Mouse (Mus musculus) midbrain, postnatal 0 days (tissue): ENCODE data around the gene Wif1. TPM values are rescaled to one million over a fixed set of nuclear protein-coding genes. Genes with fewer than 3 reads are reported as not detected.

Experiments used
- ATAC-seq: fragments of 200-750 bp; cut with Nextera tagmentation; 2 replicates; pipeline ENCODE4 v1.8.0; 2017; ENCODE audit warnings: moderate number of reproducible peaks, mild to moderate bottlenecking, moderate TSS enrichment, moderate library complexity; ENCODE audit not compliant: low FRiP score
- DNase-seq: peaks from one replicate; pipeline ENCODE4 v3.0.0-alpha.2; 2015; ENCODE audit warnings: low spot score
- H3K27ac ChIP-seq: fragments of 300-500 bp; sonication (generic); 2 replicates; pipeline ENCODE4 v1.5.1; 2014; ENCODE audit warnings: low read depth, mild to moderate bottlenecking, low read length, mixed read lengths
- H3K27me3 ChIP-seq: fragments of 300-500 bp; sonication (generic); 2 replicates; pipeline ENCODE4 v1.6.1; 2014; ENCODE audit warnings: low read length, control low read depth, mixed read lengths; ENCODE audit not compliant: insufficient read depth
- H3K36me3 ChIP-seq: fragments of 300-500 bp; sonication (generic); 2 replicates; pipeline ENCODE4 v1.6.1; 2014; ENCODE audit warnings: low read length, control low read depth, mixed read lengths; ENCODE audit not compliant: insufficient read depth
- H3K4me1 ChIP-seq: fragments of 300-500 bp; sonication (generic); 2 replicates; pipeline ENCODE4 v1.6.1; 2014; ENCODE audit warnings: mild to moderate bottlenecking, control low read depth, antibody characterized with exemption, low read length, mixed read lengths; ENCODE audit not compliant: insufficient read depth
- H3K4me2 ChIP-seq: fragments of 300-500 bp; sonication (generic); 2 replicates; pipeline ENCODE4 v1.6.1; 2014; ENCODE audit warnings: low read depth, mild to moderate bottlenecking, low read length, mixed read lengths; ENCODE audit not compliant: poor library complexity, severe bottlenecking
- H3K4me3 ChIP-seq: fragments of 300-500 bp; sonication (generic); 2 replicates; pipeline ENCODE4 v1.5.1; 2014; ENCODE audit warnings: low read depth, mild to moderate bottlenecking, low read length, moderate library complexity
- H3K9ac ChIP-seq: fragments of 300-500 bp; sonication (generic); replicated peaks from 2 replicates; pipeline ENCODE4 v1.6.1; 2014; ENCODE audit warnings: mild to moderate bottlenecking, low read length, moderate library complexity, mixed read lengths; ENCODE audit not compliant: poor library complexity, severe bottlenecking
- H3K9me3 ChIP-seq: fragments of 300-500 bp; sonication (generic); 2 replicates; pipeline ENCODE4 v1.6.1; 2016; ENCODE audit warnings: low read length, control low read depth
- CTCF ChIP-seq: IDR thresholded peaks from 2 replicates; pipeline ENCODE4 v1.5.1; 2016; ENCODE audit warnings: antibody characterized with exemption, mild to moderate bottlenecking
- WGBS: fragments of 180-500 bp; shearing (Covaris S2); extraction: QIAGEN DNeasy Blood & Tissue Kit; methylation state at CpG from one replicate; pipeline ENCODE4 v1.1.7; 2014; 5-methylcytosine and 5-hydroxymethylcytosine counted together
- polyA plus RNA-seq: library from polyadenylated mRNA; unstranded; fragments of >200 nt; fragmentation: Nextera tagmentation; extraction: Ambion mirVana; gene quantifications from 2 replicates; pipeline ENCODE4 v1.2.1, GENCODE M21; 2015
- total RNA-seq: library from RNA; depleted of rRNA; stranded (reverse); fragments of >200 nt; gene quantifications from 2 replicates; pipeline ENCODE4 v1.2.3, GENCODE M21; 2014

Wif1 gene
- total and polyA plus RNA-seq, 2 experiments from 2014 or later = 7.5 to 13.9 TPM

DNA sequence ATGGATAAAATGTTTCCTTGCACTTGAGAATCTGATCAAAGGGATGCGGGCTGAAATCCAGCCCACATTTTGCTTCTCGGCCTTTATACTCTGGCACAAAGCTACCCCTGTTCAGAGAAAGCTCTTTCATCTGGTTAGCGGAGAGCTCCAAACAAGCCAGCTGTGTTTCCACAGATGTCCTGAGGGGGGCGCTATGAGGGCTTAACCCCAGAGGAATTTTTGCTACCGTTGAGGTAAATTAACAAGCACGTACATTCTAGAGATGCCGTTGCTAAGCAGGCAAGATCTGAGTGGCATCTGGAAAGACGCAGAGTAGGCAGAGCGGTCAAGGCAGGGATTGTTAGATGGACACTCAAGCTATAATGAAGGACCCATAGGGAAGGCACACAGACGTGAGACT, 13.7 kb downstream of the Wif1 start:
- ATAC-seq = no peak
- H3K27me3 ChIP-seq = no peaks in the 10 kb centered on the region
- no peaks in the 10 kb centered on the region for H3K36me3 ChIP-seq
- H3K9ac ChIP-seq = no peak overlapping the region
- 75% methylated on average over 10 of the region's 10 CpGs for WGBS
- peak; percentile 36 for TF ChIP-seq CTCF
- H3K4me3 ChIP-seq = no peak overlapping the region
- no peaks in the 10 kb centered on the region for H3K9me3 ChIP-seq
- DNase-seq = no peak
- H3K4me2 ChIP-seq = no peak overlapping the region
- H3K4me1 ChIP-seq = no peaks in the 10 kb centered on the region
- H3K27ac ChIP-seq = no peak overlapping the region

DNA sequence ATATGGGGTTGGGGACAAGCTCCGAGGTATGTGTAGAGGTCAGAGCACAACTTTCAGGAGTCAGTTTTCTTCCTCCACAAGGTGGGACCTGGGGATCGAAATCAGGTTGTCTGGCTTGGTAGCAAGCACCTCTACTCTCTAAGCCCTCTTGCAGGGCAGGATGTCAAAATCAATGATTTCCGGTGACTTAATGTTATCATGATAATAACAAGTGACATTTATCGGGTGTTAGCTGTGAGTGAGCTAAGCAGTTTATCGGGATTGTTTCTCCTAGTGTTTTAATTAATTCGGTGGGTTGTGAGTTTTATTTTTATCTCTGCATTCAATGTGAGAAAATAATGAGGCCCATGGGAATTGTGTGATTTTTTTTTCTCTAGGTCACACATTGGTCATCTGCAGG, 18.3 kb downstream of the Wif1 start:
- ATAC-seq = no peak
- H3K4me3 ChIP-seq = no peak overlapping the region
- H3K27me3 ChIP-seq = no peaks in the 10 kb centered on the region
- no peaks in the 10 kb centered on the region for H3K36me3 ChIP-seq
- no peak overlapping the region for H3K4me2 ChIP-seq
- H3K27ac ChIP-seq = no peak overlapping the region
- H3K4me1 ChIP-seq = no peaks in the 10 kb centered on the region; the same call in 1 of the 2 replicates
- no peak for DNase-seq
- 78% methylated on average over 6 of the region's 6 CpGs for WGBS
- no peak for TF ChIP-seq CTCF
- no peaks in the 10 kb centered on the region for H3K9me3 ChIP-seq
- H3K9ac ChIP-seq = no peak overlapping the region

DNA sequence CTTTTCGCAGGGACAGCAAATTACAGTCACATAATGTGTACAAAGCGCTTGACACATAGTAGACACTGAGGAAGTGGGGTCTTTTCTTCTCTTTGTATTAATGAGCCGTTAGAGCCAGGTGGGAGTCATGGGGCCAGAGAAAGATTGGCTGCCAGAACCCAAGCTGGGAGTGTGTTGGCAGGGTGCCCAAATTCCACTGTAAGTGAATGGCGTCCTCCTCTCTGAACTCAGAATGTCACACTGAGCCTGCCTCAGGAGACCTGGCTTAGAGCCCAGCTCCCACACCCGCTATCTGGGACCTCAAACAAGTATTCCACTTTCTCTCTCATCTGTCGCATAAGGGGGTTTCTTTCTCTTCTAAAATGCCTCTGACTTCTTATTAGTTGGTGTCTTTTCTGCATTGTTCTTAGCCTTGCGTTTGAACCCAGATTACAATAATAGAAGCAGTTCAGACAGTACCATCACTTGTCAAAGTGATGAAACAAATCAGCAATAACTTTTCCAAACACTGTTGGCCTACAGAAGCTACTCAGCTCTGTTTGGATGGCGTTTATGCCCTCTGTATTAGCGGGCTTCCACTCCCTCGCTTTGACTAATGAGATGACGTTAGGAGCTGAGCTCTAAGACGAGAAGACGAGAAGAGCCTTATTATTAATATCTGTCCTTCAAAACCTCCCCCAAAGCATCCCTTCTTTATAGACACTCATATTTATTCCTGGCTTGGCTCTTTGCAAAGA, 21.9 kb downstream of the Wif1 start:
- DNase-seq (peak; percentile 92), ATAC-seq (0 out of 2 replicates have a peak, but pooled peaks have one; percentile 52)
- Histone ChIP-seq H3K27ac (no peak overlapping the region), H3K27me3 (no peaks in the 10 kb centered on the region), H3K4me2 (no peak overlapping the region), H3K4me1 (no peaks in the 10 kb centered on the region; the same call in 1 of the 2 replicates), H3K4me3 (no peak overlapping the region), H3K36me3 (no peaks in the 10 kb centered on the region), H3K9ac (no peak overlapping the region), H3K9me3 (no peaks in the 10 kb centered on the region)
- no peak for TF ChIP-seq CTCF
- 27% methylated on average over 13 of the region's 13 CpGs for WGBS

DNA sequence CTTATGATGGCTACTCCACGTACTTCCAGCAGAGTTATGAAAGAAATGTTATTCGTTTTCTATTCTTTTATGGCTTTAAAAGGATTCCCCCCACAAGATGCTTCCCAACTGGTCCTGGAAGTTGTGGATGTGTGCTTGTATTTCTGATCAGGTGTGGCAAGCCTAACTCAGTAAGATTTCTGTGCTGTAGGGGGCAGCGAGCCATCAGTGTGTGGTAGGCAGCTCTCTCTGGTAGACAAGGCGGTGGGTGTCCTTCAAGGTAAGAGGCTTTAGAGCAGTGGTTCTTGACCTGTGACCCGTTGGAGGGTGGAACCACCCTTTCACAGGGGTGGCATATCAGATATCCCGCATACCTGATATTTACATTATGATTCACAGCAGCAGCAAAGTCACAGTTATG, 23.1 kb downstream of the Wif1 start:
- WGBS = 89% methylated on average over 6 of the region's 6 CpGs
- peak; percentile 26 for TF ChIP-seq CTCF
- Histone ChIP-seq H3K4me2 (no peak overlapping the region), H3K27ac (no peak overlapping the region), H3K4me3 (no peak overlapping the region), H3K9ac (no peak overlapping the region), H3K36me3 (no peaks in the 10 kb centered on the region), H3K4me1 (no peaks in the 10 kb centered on the region; the same call in 1 of the 2 replicates), H3K27me3 (no peaks in the 10 kb centered on the region), H3K9me3 (no peaks in the 10 kb centered on the region)
- no peak for DNase-seq
- no peak for ATAC-seq

- Histone ChIP-seq H3K4me3 (no peak overlapping the region), H3K4me2 (no peak overlapping the region), H3K36me3 (no peaks in the 10 kb centered on the region), H3K9me3 (no peaks in the 10 kb centered on the region), H3K4me1 (no peaks in the 10 kb centered on the region; the same call in 1 of the 2 replicates), H3K9ac (no peak overlapping the region), H3K27ac (no peak overlapping the region), H3K27me3 (no peaks in the 10 kb centered on the region)
- 84% methylated on average over 23 of the region's 23 CpGs for WGBS
- no peak for TF ChIP-seq CTCF
- no peak for ATAC-seq
- no peak for DNase-seq
Observed at GRCm38 (mm10) chr10:121059043-121060003, 25.6 kb downstream of the Wif1 start.
